Mouse (Mus musculus) left cerebral cortex, postnatal 10 days (tissue): ENCODE results near the gene Arpc3. TPM values are rescaled to one million over a fixed set of nuclear protein-coding genes. Genes with fewer than 3 reads are reported as not detected.
"Not testable (repeated sequence)": the region's sequence is repeated elsewhere in the genome, so short reads cannot be mapped to it uniquely, and the experiment has no call there.

Experiments used
- DNase-seq, 2 experiments: peaks; one replicate each; pipeline ENCODE4 v3.0.0; 2021 to 2022; ENCODE audit warnings: low spot score in 2 of 2, mixed read lengths in 1 of 2; ENCODE audit errors: extremely low spot score in 1 of 2
- intact Hi-C: fragments of 180-260 bp; cut with DNase I; formaldehyde crosslinking; loops from one replicate; pipeline ENCODE4 v1.15.1; 2025
- total RNA-seq, 2 experiments: library from RNA; stranded (reverse); gene quantifications; 2 replicates each; pipeline ENCODE4 v1.2.3; 2021

The Arpc3 gene
- total RNA-seq, 2 experiments from 2014 or later = 268 to 275 TPM

DNA sequence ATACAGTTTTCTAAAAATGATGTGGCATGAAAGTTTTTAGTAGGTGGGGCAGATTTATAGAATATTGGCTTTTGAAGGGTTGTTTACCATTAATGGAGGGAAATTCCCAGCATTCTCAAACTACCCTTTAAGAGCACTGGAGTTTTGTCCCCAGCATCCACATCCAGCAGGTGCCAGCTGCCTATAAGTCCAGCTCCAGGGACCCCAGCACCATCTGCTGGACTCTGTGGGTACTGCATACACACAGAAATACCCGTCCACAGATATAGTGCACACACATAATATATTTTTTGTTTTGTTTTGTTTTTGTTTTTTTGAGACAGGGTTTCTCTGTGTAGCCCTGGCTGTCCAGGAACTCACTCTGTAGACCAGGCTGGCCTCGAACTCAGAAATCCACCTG lies 2.2 kb downstream of the Arpc3 start:
- intact Hi-C loops = no loop called here
- peak; percentile 58 to 73 for DNase-seq

DNA sequence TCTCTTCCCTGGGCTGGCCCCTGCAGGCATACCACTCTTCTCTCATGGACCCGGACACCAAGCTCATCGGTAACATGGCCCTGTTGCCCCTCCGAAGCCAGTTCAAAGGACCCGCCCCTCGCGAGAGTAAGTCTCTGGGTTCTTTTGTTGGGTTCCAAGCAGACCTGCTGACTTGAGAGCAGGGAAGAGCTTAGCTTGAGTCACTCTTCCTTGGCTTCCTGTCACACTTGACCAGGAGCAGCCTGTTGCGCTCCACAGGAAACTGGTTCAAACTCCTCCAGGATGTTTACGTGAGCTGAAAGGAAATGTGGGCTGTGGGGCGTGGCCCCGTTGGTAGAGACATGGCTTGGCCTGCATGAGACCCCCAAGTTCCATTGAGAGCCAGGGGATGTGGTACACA lies 5.1 kb downstream of the Arpc3 start:
- intact Hi-C loops = no loop called here
- peak in 1 of 2 experiments; percentile 81 for DNase-seq

DNA sequence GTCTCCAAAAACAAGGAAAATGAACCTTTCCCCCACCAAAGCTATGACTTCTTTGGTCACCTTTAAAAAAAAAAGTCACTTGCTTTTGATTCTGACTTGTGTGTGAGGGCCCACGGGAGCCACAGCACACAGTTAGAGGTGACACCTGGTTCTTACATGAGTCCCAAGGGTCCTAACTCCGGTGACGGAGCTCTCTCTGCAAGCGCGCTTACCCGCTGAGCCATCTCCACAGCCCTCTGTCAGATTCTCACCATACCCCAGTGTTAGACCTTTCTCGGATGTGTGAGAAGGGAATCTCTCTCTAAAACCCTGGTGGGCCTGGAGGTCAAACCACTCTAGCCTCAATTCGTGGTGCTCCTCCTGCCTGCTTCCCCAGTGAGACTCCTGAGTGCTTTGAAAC lies 5.8 kb downstream of the Arpc3 start:
- no peak for DNase-seq
- intact Hi-C loops = no loop called here

DNA sequence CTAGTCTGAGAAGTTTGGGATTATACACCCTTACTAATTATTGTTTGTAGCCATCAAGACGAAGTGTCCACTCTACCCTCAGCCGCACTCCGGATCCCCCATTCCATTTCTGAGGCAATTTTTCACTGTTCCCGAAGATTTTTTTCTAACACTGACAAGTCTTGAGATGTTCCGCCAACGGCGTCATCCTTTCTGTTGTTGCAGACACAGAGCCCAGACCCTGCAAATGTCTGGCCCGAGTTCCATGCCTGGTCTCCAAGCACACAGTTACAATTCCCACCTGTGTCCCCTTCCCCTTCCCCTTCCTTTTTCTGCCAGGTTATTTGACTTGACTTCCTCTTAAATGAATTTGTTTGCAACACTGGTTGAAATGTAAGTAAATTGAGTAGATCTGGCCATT lies 8.2 kb downstream of the Arpc3 start:
- intact Hi-C loops = loop anchor here (5.0 kb wide), 1 partner anchor 227 kb away; no protein-coding TSS in a partner anchor
- no peak for DNase-seq

DNA sequence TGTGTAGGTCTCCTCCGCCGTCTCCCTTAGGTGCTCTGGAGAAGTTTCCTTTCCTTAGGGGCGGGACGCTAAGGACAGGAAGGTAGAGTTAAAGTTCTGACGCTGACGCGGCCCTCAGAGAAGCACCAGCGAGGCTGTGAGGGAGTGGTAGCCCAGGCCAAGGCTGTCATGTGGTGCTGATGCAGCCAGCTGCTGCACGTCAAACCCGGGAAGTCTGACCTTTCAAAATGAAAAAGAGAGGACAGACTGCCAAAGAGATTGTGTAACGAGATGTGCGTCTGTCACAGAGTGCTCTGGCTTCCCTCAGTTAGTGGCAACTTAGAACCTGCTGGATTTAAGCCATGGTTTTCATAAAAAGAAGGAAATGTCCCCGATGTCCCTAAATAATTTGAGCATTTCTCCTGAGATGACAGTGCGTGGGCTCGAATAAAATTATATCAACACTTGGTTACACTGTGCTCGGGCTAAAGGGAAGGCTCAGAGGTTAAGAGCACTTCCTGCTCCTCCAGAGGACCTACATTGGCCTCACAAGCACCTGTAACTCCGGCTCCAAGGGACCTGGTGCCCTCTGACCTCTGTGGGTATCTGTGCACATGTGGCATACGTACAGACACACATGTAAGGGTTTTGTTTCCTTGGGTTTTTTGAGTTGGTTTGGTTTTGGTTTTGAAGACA lies 9.1 kb downstream of the Arpc3 start:
- intact Hi-C loops = loop anchor here (5.0 kb wide), 1 partner anchor 227 kb away; no protein-coding TSS in a partner anchor
- DNase-seq = peak in 1 of 2 experiments; percentile 37

DNA sequence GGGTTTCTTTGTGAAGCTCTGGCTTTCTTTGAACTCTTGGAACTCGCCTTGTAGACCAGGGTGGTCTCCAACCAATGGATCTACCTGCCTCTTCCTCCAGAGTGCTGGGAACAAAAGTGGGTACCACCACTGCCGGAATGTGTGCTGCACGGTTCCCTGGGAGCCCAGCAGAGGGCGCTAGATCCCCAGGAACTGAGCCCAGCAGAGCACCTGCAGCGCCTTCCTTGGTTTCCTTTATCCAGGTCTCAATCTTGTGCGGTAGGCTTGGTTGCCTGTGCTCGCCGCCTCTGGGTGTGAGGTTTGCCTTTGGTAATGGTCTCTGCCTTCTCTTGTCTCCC lies 9.6 kb downstream of the Arpc3 start:
- intact Hi-C loops = loop anchor here (5.0 kb wide), 1 partner anchor 226 kb away; no protein-coding TSS in a partner anchor

DNA sequence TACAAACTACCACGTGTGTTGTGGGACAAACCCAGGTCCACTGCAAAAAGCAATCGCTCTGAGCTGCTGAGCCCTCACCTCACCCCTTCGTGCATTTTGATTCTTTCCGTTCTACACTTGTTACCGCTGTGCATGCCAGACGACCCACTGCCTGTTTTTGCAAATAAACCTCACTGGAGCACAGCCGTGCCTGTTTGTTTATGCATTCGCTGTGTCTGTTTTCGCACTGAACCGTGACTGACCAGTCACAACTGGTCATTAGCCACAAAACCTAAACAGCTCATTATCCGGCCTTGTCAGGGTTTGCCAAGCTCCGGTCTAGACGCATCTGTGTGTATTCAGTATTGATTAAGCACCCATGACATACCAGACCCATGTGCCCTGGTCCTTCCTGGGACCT lies 10.5 kb downstream of the Arpc3 start:
- intact Hi-C loops = loop anchor here (5.0 kb wide), 1 partner anchor 225 kb away; no protein-coding TSS in a partner anchor
- DNase-seq = no peak

More for the DNA sequence above, 9.6 kb downstream of the Arpc3 start:
- DNase-seq = peak in 1 of 2 experiments; percentile 74

DNA sequence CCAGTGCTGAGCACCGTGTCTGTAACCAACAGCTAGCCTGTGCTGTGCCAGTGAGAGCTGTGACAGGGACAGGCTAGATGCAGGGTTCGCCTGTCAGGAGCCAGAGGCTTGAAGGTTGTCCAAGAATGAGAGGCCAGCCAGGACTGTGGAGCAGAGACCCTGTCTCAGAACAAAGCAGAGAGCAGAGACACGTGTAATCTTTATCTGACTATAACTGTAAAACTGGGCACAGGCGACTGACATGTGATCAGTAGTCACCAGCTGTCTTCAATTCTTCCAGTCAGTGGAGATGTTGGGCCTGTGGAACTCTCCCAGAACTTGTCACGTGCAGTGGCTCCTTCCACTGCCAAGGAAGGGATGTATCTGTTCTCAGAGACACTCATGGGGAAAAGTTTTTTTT lies 11.1 kb downstream of the Arpc3 start:
- DNase-seq = peak; percentile 52 to 58
- intact Hi-C loops = loop anchor here (5.0 kb wide), 1 partner anchor 225 kb away; no protein-coding TSS in a partner anchor

DNA sequence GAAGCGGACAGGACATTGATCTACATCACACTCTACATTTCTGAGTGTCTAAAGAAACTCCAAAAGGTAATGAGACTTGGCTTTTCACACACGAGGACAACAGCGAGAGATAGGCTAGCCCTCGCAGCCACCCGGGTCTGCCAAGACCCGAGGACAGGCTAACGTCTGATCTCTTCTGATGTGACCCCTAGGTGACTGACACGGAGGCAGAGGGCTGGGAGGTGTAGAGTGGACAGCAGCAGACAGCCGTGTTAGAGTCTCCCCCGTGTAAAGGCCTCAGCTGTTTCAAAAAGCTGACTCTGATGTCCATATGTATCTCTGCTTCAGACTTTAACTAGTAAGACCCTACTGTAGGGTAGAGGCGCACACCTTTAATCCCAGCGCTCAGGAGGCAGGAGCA lies 11.7 kb downstream of the Arpc3 start:
- intact Hi-C loops = loop anchor here (5.0 kb wide), 1 partner anchor 224 kb away; no protein-coding TSS in a partner anchor
- no peak for DNase-seq

DNA sequence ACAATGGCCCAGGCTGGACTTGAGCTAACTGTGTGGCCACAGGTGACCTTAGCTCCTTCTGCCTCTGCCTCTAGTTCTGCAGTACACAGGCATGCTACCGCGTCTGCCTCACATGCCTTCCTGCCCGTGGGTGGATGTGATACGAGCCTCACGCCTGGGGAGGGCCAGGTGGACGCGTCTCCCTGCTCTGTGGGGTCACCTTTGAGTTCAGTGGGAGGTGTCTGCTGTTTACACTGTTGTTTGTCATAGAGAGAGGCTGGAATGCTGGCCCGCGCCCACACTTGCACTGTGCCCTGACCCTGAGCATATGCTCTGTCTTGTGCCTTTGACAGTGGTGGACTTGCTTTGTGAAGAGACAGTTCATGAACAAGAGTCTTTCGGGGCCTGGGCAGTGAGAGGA lies 13.9 kb downstream of the Arpc3 start:
- intact Hi-C loops = no loop called here

DNA sequence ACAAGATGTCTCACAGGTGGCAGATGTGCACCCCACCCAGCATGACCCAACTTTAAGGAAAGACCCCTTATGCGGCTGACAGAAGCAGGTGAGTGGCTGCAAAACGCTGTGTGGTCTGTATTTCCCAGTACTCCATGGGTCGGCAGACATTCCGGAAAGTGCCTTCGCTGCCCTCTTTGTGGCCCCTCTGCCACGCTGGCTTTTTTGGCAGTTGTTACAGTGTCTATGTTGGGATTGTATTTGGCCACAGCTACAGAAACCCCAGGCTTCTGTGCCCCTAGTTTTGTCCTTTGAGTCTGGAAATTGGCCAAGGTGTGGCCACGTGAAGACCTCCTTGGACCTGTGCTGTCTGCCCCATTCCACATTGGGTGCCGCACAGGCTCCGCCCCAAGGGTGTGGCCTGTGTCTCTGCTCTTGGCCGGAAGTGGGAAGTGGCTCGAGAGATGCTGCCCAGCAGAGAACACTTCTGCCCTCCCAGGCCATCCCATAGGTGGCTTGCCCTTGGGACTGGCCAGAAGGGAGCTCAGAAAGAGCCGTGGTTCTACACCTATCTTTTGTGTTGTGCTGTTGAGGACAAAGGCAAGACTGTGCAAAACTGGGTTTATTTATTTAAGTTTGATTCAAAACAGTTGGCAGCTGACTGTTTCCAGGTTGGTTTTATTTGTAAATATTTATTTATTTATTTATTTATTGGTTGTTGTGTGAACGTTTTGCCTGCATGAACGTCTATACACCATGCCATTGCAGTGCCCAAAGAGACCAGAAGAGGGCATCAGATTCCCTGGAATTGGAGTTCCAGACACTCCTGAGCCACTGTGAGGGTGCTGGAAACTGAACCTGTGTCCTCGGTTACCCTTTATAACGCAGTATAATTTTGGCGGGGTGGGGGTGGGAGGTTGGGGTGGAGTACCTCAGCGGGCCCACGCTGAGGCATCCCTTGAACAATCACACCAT lies 18.3 kb downstream of the Arpc3 start:
- peak in 1 of 2 experiments; percentile 37 for DNase-seq
- intact Hi-C loops = no loop called here

More for the DNA sequence above, 13.9 kb downstream of the Arpc3 start:
- DNase-seq = no peak

DNA sequence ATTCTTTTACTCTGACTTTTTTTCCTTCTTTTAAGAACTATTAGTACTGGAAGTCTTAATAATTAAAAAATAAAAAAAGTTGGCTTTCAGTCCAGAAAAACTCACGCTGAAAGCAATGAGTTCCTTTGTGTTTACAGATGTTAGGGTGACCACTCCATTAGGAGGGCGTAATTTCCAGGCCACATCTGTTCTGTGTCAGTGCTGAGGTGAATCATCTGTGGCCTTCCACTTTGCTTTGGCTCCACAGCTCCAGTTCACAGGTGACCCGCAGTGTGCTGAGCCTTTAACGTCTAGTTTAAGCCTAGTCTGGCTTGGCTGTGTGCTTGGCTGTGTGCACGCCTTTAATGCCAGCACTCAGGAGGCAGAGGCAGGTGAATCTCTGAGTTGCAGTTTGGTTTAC lies 20.2 kb downstream of the Arpc3 start:
- intact Hi-C loops = no loop called here
- DNase-seq = no peak

DNA sequence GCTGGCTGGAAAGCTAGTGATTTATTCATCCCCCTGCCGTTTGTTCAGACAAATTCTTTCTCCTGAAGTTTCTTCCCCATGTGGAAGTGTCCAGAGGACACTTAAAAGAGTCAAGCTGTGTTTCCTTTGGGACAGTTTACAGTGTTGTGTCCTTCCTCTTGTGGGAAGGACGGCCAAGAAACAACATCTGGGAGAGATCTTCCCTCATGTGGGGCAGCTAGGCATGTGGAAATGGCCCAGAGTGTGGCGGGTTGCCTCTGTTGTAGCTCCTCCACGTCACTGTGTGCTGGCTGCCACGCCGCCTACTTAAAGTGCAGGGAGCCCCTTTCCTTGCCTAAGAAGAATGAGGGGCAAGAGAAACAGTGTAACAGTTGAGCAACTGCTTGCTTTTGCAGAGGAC lies 21.1 kb downstream of the Arpc3 start:
- no peak for DNase-seq
- intact Hi-C loops = no loop called here

DNA sequence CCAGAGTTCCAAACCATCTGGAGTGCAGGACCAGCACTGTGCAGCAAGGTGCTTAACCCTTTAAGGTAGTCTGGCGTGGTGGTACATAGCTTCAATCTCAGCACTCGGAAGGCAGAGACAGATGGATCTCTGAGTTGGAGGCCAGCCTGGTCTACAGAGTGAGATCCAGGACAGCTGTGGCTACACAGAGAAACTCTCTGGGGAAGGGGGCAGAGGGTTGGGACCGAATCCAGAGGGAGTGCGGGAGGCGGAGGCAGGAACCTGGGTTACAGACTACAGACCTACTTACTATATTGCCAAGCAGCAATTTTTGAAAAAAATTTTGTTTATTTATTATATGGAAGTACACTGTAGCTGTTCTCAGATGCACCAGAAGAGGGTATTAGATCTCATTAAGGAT lies 22.7 kb downstream of the Arpc3 start:
- DNase-seq = no peak
- intact Hi-C loops = no loop called here

DNA sequence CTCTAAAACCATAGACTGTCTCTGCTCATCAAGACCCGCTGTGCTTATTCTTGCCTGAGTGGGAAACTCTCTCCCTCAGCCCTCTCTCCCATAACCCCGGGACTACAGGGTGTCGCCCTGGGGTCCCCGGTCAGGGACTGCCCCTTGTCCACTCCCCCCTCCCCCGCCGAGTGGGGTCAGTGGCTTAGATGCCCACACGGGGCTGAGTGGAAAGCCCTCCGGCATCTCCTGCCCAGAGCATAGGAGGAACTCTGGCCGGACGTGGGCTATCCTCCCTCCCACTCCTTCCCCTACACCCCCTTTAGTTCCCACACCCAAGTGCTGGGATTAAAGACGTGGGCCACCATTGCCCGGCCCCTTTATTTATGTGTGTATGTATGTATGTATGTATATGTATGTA lies 23.8 kb downstream of the Arpc3 start:
- peak in 1 of 2 experiments; percentile 35 for DNase-seq
- intact Hi-C loops = no loop called here

DNA sequence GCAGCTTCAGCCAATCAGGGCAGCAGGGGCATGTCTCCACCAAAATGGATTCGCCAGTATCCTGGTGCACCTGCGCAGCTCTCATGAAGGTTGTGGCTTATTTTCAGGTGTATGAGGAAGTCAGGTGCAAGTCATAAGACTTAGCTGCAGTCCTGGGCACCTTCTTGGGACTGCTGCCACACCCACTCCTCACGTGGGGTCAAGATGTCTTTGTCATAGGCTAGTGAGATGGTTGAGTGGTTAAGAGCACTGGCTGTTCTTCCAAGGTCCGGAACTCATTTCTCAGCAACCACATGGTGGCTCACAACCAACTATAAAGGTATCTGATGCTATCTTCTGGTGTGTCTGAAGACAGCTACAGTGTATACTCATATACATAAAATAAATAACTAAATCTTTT lies 29.0 kb downstream of the Arpc3 start:
- not testable (repeated sequence) for DNase-seq
- intact Hi-C loops = loop anchor here (10.0 kb wide), 1 partner anchor 304 kb away; no protein-coding TSS in a partner anchor

DNA sequence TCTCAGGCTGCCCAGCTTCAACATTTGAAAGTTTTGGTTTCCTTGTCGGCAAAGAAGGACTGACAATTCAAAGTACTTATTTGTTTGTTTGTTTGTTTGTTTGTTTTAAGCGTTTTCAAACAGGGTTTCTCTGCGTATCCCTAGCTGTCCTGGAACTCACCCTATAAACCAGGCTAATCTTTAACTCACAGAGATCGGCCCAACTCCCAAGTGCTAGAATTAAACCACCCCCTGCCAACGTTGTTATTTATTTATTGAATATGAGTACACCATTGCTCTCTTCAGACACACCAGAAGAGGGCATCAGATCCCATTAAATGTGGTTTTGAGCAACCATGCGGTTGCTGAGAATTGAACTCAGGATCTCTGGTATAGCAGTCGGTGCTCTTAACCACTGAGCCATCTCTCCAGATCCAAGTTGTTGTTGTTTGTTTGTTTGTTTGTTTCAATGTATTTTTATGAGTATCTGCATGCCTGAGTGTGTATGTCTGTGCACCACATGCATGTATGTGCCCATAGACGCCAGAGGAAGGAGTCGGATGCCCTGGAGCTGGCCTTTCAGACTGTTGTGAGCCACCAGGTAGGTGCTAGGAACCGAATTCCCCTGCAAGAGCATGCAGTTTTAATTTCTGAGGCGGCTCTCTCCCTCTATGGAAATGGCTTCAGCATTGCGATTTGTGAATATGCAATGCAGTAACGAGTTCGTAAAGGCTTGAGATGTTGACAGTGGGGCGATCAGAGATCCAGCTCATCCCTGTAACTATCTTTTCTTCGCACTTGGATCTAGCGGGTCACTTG lies 29.8 kb downstream of the Arpc3 start, which contains the start of gene Anapc7:
Gene Anapc7 (plus strand): TSS at position 423 of the 798 bp plus-strand sequence.
- DNase-seq = no peak
- intact Hi-C loops = loop anchor here (10.0 kb wide), 1 partner anchor 303 kb away; no protein-coding TSS in a partner anchor

DNA sequence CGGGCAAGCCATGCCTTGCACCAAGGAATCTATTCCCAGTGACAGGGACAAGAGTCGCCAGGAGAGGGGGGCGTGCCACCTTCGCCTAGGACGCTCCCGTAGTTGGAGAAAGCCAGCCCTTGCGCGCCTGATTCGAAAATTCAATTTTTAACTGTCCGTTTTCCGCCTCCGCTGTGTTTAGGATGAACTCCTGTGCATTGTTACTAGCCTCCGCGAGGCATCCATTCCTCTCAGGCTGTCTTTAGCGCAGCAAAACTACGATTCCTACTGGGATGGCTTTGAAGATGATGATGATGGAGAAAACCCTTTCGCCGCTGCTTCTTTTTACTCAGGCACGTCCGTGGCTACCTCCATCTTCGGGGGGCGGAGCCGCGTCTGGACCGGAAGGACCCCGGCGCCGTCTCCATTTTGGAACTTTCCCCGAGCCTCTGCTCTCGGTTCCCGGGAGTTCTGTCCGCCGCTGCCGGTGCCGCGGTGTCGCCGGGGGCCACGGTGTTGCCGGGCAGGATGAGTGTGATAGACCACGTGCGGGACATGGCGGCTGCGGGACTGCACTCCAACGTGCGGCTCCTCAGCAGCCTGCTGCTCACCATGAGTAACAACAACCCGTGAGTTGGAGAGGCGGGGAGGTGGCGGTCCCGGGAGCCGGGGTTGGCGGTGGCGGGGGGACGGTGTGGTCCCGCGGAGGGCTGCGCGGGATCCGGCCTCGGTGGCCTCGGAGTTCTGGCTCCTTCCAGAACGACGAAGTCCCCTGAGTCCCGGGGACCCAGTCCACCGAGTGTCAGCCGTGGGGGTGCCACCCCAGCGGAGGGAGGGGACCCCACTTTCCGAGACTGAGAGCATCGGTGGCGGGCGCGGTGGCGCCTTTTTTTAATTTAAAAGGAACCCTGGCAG lies 30.6 kb downstream of the Arpc3 start:
- intact Hi-C loops = loop anchor here (10.0 kb wide), 1 partner anchor 302 kb away; no protein-coding TSS in a partner anchor

More for the DNA sequence above, 30.6 kb downstream of the Arpc3 start:
- DNase-seq = peak; percentile 85 to 93
